Mouse (Mus musculus) midbrain, embryonic 10.5 days (tissue): ENCODE measurements at regions not wholly inside any gene's neighbourhood (a gene's known extent, or its start where the extent isn't known, plus 50 kb on each side); places are given as distances from the start of the nearest gene placed in this dataset.

Experiments
- DNase-seq: peaks from one replicate; pipeline ENCODE4 v3.0.0-alpha.2; 2017; ENCODE audit warnings: low spot score
- H3K27ac ChIP-seq: fragments of 300-500 bp; sonication (generic); replicated peaks from 2 replicates; pipeline ENCODE4 v1.5.1; 2016; ENCODE audit warnings: mild to moderate bottlenecking
- H3K27me3 ChIP-seq: fragments of 300-500 bp; sonication (generic); 2 replicates; pipeline ENCODE4 v1.6.1; 2016; ENCODE audit warnings: low read depth, mild to moderate bottlenecking; ENCODE audit not compliant: poor library complexity, severe bottlenecking
- H3K36me3 ChIP-seq: fragments of 300-500 bp; sonication (generic); 2 replicates; pipeline ENCODE4 v1.6.1; 2016; ENCODE audit warnings: mild to moderate bottlenecking, moderate library complexity
- H3K4me1 ChIP-seq: fragments of 300-500 bp; sonication (generic); 2 replicates; pipeline ENCODE4 v1.6.1; 2016
- H3K4me3 ChIP-seq: fragments of 300-500 bp; sonication (generic); 2 replicates; pipeline ENCODE4 v1.5.1; 2016; ENCODE audit warnings: mild to moderate bottlenecking, moderate library complexity
- H3K9me3 ChIP-seq: fragments of 300-500 bp; sonication (generic); replicated peaks from 2 replicates; pipeline ENCODE4 v1.6.1; 2016; ENCODE audit warnings: mild to moderate bottlenecking
- WGBS: fragments of 180-500 bp; shearing (Covaris S2); methylation state at CpG from one replicate; pipeline ENCODE4 v1.1.7; 2016; 5-methylcytosine and 5-hydroxymethylcytosine counted together

- 91% methylated on average over 1 of the region's 1 CpGs for WGBS
- Histone ChIP-seq H3K36me3 (no peaks in the 10 kb centered on the region), H3K9me3 (no peaks in the 10 kb centered on the region), H3K4me3 (no peak overlapping the region), H3K27ac (no peak overlapping the region), H3K27me3 (no peaks in the 10 kb centered on the region), H3K4me1 (no peaks in the 10 kb centered on the region)
- no peak for DNase-seq
Measured at GRCm38 (mm10) chr2:11118625-11119024, 53.3 kb upstream of the Prkcq start.

GRCm38 (mm10) chr2:11119301-11119700, 52.6 kb upstream of the Prkcq start:
- no peaks in the 10 kb centered on the region for H3K27me3 ChIP-seq
- no peaks in the 10 kb centered on the region for H3K4me1 ChIP-seq
- H3K36me3 ChIP-seq: no peaks in the 10 kb centered on the region
- no peak for DNase-seq
- H3K9me3 ChIP-seq: no peaks in the 10 kb centered on the region
- H3K4me3 ChIP-seq: no peak overlapping the region
- no peak overlapping the region for H3K27ac ChIP-seq
- 86% methylated on average over 9 of the region's 9 CpGs for WGBS
